Mouse (Mus musculus): Measurements from ENCODE around the gene Olfr709-ps1. TPM values are rescaled to one million over a fixed set of nuclear protein-coding genes. Genes with fewer than 3 reads are reported as not detected.
"Not testable (repeated sequence)": the region's sequence is repeated elsewhere in the genome, so short reads cannot be mapped to it uniquely, and the experiment has no call there.

The Olfr709-ps1 gene
- not detected in 2 replicates for polyA plus RNA-seq (2015; fragmentation: Nextera tagmentation; extraction: Ambion mirVana)

- no peaks in the 10 kb centered on the region for H3K36me3 ChIP-seq
- no peak for ATAC-seq (ENCODE audit: low FRiP score)
- H3K4me3 ChIP-seq: no peak within 1 kb of the TSS
Observed at GRCm38 (mm10) chr7:106932119-106932518, at the start of gene Olfr709-ps1. Gene Olfr709-ps1 (minus strand): TSS chr7:106932219.

GRCm38 (mm10) chr7:106975353-106975752, 43.3 kb upstream of the Olfr709-ps1 start, which contains the start of gene Olfr711:
Gene Olfr711 (minus strand): TSS chr7:106975453.
- Histone ChIP-seq H3K4me2 (no peak within 1 kb of the TSS), H3K4me3 (no peak within 1 kb of the TSS), H3K9ac (no peak within 1 kb of the TSS), H3K4me1 (replicated peaks) (no peaks in the 10 kb centered on the region), H3K27ac (no peak within 1 kb of the TSS), H3K9me3 (no peaks in the 10 kb centered on the region), H3K36me3 (no peaks in the 10 kb centered on the region), H3K27me3 (no peaks in the 10 kb centered on the region)
- 63% methylated on average over 1 of the region's 1 CpGs for WGBS
- ATAC-seq (ENCODE audit: low FRiP score): no peak

More at GRCm38 (mm10) chr7:106932119-106932518, at the start of gene Olfr709-ps1:
- Histone ChIP-seq H3K4me1 (replicated peaks) (no peaks in the 10 kb centered on the region), H3K9me3 (no peaks in the 10 kb centered on the region), H3K27ac (no peak within 1 kb of the TSS), H3K9ac (no peak within 1 kb of the TSS), H3K27me3 (no peaks in the 10 kb centered on the region), H3K4me2 (no peak within 1 kb of the TSS)

- not testable (repeated sequence) for H3K27me3 ChIP-seq; ATAC-seq (ENCODE audit: low FRiP score); H3K27ac ChIP-seq; H3K4me2 ChIP-seq; H3K4me3 ChIP-seq; H3K9ac ChIP-seq; H3K9me3 ChIP-seq; H3K36me3 ChIP-seq; H3K4me1 ChIP-seq (replicated peaks)
Observed at GRCm38 (mm10) chr7:106967503-106967902, 35.5 kb upstream of the Olfr709-ps1 start.

GRCm38 (mm10) chr7:106963837-106964236, 31.8 kb upstream of the Olfr709-ps1 start, which contains the start of gene Olfr6:
Gene Olfr6 (minus strand): TSS chr7:106963937.
- H3K9ac ChIP-seq: no peak within 1 kb of the TSS
- H3K4me2 ChIP-seq: no peak within 1 kb of the TSS
- H3K27me3 ChIP-seq: no peaks in the 10 kb centered on the region
- WGBS: 88% methylated on average over 1 of the region's 1 CpGs
- no peak for ATAC-seq (ENCODE audit: low FRiP score)
- H3K4me3 ChIP-seq: no peak within 1 kb of the TSS
- no peaks in the 10 kb centered on the region for H3K4me1 ChIP-seq (replicated peaks)
- H3K9me3 ChIP-seq: no peaks in the 10 kb centered on the region
- H3K27ac ChIP-seq: no peak within 1 kb of the TSS
- H3K36me3 ChIP-seq: no peaks in the 10 kb centered on the region

- Histone ChIP-seq H3K4me3 (no peak within 1 kb of the TSS), H3K9me3 (no peaks in the 10 kb centered on the region), H3K4me1 (replicated peaks) (no peaks in the 10 kb centered on the region), H3K27ac (no peak within 1 kb of the TSS), H3K9ac (no peak within 1 kb of the TSS), H3K36me3 (no peaks in the 10 kb centered on the region), H3K27me3 (no peaks in the 10 kb centered on the region), H3K4me2 (no peak within 1 kb of the TSS)
- no peak for ATAC-seq (ENCODE audit: low FRiP score)
- 81% methylated on average over 3 of the region's 3 CpGs for WGBS
Observed at GRCm38 (mm10) chr7:106948212-106948611, 16.2 kb upstream of the Olfr709-ps1 start, which contains the start of gene Olfr710. Gene Olfr710 (minus strand): TSS chr7:106948312.

- H3K9ac ChIP-seq; H3K9me3 ChIP-seq; H3K4me3 ChIP-seq; H3K27ac ChIP-seq; H3K4me2 ChIP-seq; H3K36me3 ChIP-seq; H3K27me3 ChIP-seq; ATAC-seq (ENCODE audit: low FRiP score); H3K4me1 ChIP-seq (replicated peaks): not testable (repeated sequence)
- 84% methylated on average over 7 of the region's 7 CpGs for WGBS
Observed at GRCm38 (mm10) chr7:106920961-106921360, 11.1 kb downstream of the Olfr709-ps1 start.

GRCm38 (mm10) chr7:106907676-106908075, 24.3 kb downstream of the Olfr709-ps1 start, which contains the start of gene Olfr1532-ps1:
Gene Olfr1532-ps1 (plus strand): TSS chr7:106908001.
- no peak within 1 kb of the TSS for H3K4me2 ChIP-seq
- ATAC-seq (ENCODE audit: low FRiP score): no peak
- H3K4me1 ChIP-seq (replicated peaks): no peaks in the 10 kb centered on the region
- no peaks in the 10 kb centered on the region for H3K27me3 ChIP-seq
- no peak within 1 kb of the TSS for H3K27ac ChIP-seq
- H3K36me3 ChIP-seq: no peaks in the 10 kb centered on the region
- 72% methylated on average over 2 of the region's 2 CpGs for WGBS
- no peak within 1 kb of the TSS for H3K4me3 ChIP-seq
- H3K9ac ChIP-seq: no peak within 1 kb of the TSS
- no peaks in the 10 kb centered on the region for H3K9me3 ChIP-seq

- H3K9ac ChIP-seq; H3K9me3 ChIP-seq; H3K27ac ChIP-seq; H3K4me1 ChIP-seq (replicated peaks); H3K4me2 ChIP-seq; ATAC-seq (ENCODE audit: low FRiP score); H3K36me3 ChIP-seq; H3K4me3 ChIP-seq; H3K27me3 ChIP-seq: not testable (repeated sequence)
- 88% methylated on average over 3 of the region's 3 CpGs for WGBS
Observed at GRCm38 (mm10) chr7:106901141-106901540, 30.9 kb downstream of the Olfr709-ps1 start, which contains the start of gene Olfr707. Gene Olfr707 (minus strand): TSS chr7:106901241.

GRCm38 (mm10) chr7:106888062-106888461, 44.0 kb downstream of the Olfr709-ps1 start, which contains the start of gene Olfr706:
Gene Olfr706 (minus strand): TSS chr7:106888162.
- no peak within 1 kb of the TSS for H3K4me3 ChIP-seq
- H3K9me3 ChIP-seq: no peaks in the 10 kb centered on the region
- no peak for ATAC-seq (ENCODE audit: low FRiP score)
- no peak within 1 kb of the TSS for H3K4me2 ChIP-seq
- no peak within 1 kb of the TSS for H3K27ac ChIP-seq
- H3K27me3 ChIP-seq: no peaks in the 10 kb centered on the region
- no peaks in the 10 kb centered on the region for H3K4me1 ChIP-seq (replicated peaks)
- no peak within 1 kb of the TSS for H3K9ac ChIP-seq
- H3K36me3 ChIP-seq: no peaks in the 10 kb centered on the region
- WGBS: 85% methylated on average over 2 of the region's 2 CpGs

- WGBS: 87% methylated on average over 3 of the region's 3 CpGs
- Histone ChIP-seq H3K27me3 (no peaks in the 10 kb centered on the region), H3K9me3 (no peaks in the 10 kb centered on the region), H3K4me1 (replicated peaks) (no peaks in the 10 kb centered on the region), H3K4me3 (no peak within 1 kb of the TSS), H3K9ac (no peak within 1 kb of the TSS), H3K36me3 (no peaks in the 10 kb centered on the region), H3K4me2 (no peak within 1 kb of the TSS), H3K27ac (no peak within 1 kb of the TSS)
- ATAC-seq (ENCODE audit: low FRiP score): no peak
Observed at GRCm38 (mm10) chr7:106876791-106877190, 55.2 kb downstream of the Olfr709-ps1 start, which contains the start of gene Olfr705. Gene Olfr705 (minus strand): TSS chr7:106876891.

Other genes with a start within 250 kb of the Olfr709-ps1 start
- gene Olfr694, start 240.4 kb downstream of the Olfr709-ps1 start, polyA plus RNA-seq (2015; fragmentation: Nextera tagmentation; extraction: Ambion mirVana): not detected in 2 replicates
- gene Olfr695, start 215.8 kb downstream of the Olfr709-ps1 start, polyA plus RNA-seq (2015; fragmentation: Nextera tagmentation; extraction: Ambion mirVana): not detected in 2 replicates
- not detected in 2 replicates for gene Olfr697, start 189.8 kb downstream of the Olfr709-ps1 start, polyA plus RNA-seq (2015; fragmentation: Nextera tagmentation; extraction: Ambion mirVana)
- gene Olfr698, start 176.8 kb downstream of the Olfr709-ps1 start, polyA plus RNA-seq (2015; fragmentation: Nextera tagmentation; extraction: Ambion mirVana): not detected in 2 replicates
- not detected in 2 replicates for gene Olfr699, start 139.0 kb downstream of the Olfr709-ps1 start, polyA plus RNA-seq (2015; fragmentation: Nextera tagmentation; extraction: Ambion mirVana)
- gene Olfr700, start 123.4 kb downstream of the Olfr709-ps1 start, polyA plus RNA-seq (2015; fragmentation: Nextera tagmentation; extraction: Ambion mirVana): not detected in 2 replicates
- not detected in 2 replicates for gene Olfr701, start 118.1 kb downstream of the Olfr709-ps1 start, polyA plus RNA-seq (2015; fragmentation: Nextera tagmentation; extraction: Ambion mirVana)
- not detected in 2 replicates for gene Olfr702, start 98.3 kb downstream of the Olfr709-ps1 start, polyA plus RNA-seq (2015; fragmentation: Nextera tagmentation; extraction: Ambion mirVana)
- gene Olfr703, start 88.9 kb downstream of the Olfr709-ps1 start, polyA plus RNA-seq (2015; fragmentation: Nextera tagmentation; extraction: Ambion mirVana): not detected in 2 replicates
- not detected in 2 replicates for gene Olfr704, start 69.0 kb downstream of the Olfr709-ps1 start, polyA plus RNA-seq (2015; fragmentation: Nextera tagmentation; extraction: Ambion mirVana)
- not detected in 2 replicates for gene Olfr705, start 55.3 kb downstream of the Olfr709-ps1 start, polyA plus RNA-seq (2015; fragmentation: Nextera tagmentation; extraction: Ambion mirVana)
- gene Olfr706, start 44.1 kb downstream of the Olfr709-ps1 start, polyA plus RNA-seq (2015; fragmentation: Nextera tagmentation; extraction: Ambion mirVana): not detected in 2 replicates
- gene Olfr707, start 31.0 kb downstream of the Olfr709-ps1 start, polyA plus RNA-seq (2015; fragmentation: Nextera tagmentation; extraction: Ambion mirVana): not detected in 2 replicates
- not detected in 2 replicates for gene Olfr1532-ps1, start 24.2 kb downstream of the Olfr709-ps1 start, polyA plus RNA-seq (2015; fragmentation: Nextera tagmentation; extraction: Ambion mirVana)
- gene Olfr710, start 16.1 kb upstream of the Olfr709-ps1 start, polyA plus RNA-seq (2015; fragmentation: Nextera tagmentation; extraction: Ambion mirVana): not detected in 2 replicates
- not detected in 2 replicates for gene Olfr6, start 31.7 kb upstream of the Olfr709-ps1 start, polyA plus RNA-seq (2015; fragmentation: Nextera tagmentation; extraction: Ambion mirVana)
- not detected in 2 replicates for gene Olfr711, start 43.2 kb upstream of the Olfr709-ps1 start, polyA plus RNA-seq (2015; fragmentation: Nextera tagmentation; extraction: Ambion mirVana)
- not detected in 2 replicates for gene Olfr2, start 73.9 kb upstream of the Olfr709-ps1 start, polyA plus RNA-seq (2015; fragmentation: Nextera tagmentation; extraction: Ambion mirVana)
- gene Olfr713, start 99.0 kb upstream of the Olfr709-ps1 start, polyA plus RNA-seq (2015; fragmentation: Nextera tagmentation; extraction: Ambion mirVana): not detected in 2 replicates
- not detected in 2 replicates for gene Olfr714, start 138.8 kb upstream of the Olfr709-ps1 start, polyA plus RNA-seq (2015; fragmentation: Nextera tagmentation; extraction: Ambion mirVana)
- not detected in 2 replicates for gene Olfr17, start 161.0 kb upstream of the Olfr709-ps1 start, polyA plus RNA-seq (2015; fragmentation: Nextera tagmentation; extraction: Ambion mirVana)
- not detected in 2 replicates for gene Olfr715b, start 178.2 kb upstream of the Olfr709-ps1 start, polyA plus RNA-seq (2015; fragmentation: Nextera tagmentation; extraction: Ambion mirVana)
- gene Olfr715, start 198.9 kb upstream of the Olfr709-ps1 start, polyA plus RNA-seq (2015; fragmentation: Nextera tagmentation; extraction: Ambion mirVana): not detected in 2 replicates
- gene Olfr716, start 206.1 kb upstream of the Olfr709-ps1 start, polyA plus RNA-seq (2015; fragmentation: Nextera tagmentation; extraction: Ambion mirVana): not detected in 2 replicates
- gene Nlrp14, start 234.8 kb upstream of the Olfr709-ps1 start, polyA plus RNA-seq (2015; fragmentation: Nextera tagmentation; extraction: Ambion mirVana): not detected in 2 replicates

Data from hindbrain, embryonic 13.5 days (tissue).